In genomic region chr12:61826311-61826710, GRCm38 (mm10) we compare ENCODE assay signal across 15 mouse cellular contexts.
A peak's percentile ranks its signal among the peaks of the same experiment; 100 is the strongest.
DNase-seq lines count a peak whose midpoint lies in the region; ATAC-seq and TF ChIP-seq lines count a peak whose summit lies in the region.
"Had no signal": no experiment of that assay in that cellular context is flagged by ENCODE, and none has a peak within 500 bp of the region (broad histone marks: within the 10 kb centered on the region; RNA-seq: fewer than 3 reads in every experiment).

No protein-coding gene starts in this region.

- no peak overlapping the region for H3K4me3 ChIP-seq in hindbrain, embryonic 14.5 days (replicated peaks; ENCODE audit: low read length)
- no peak overlapping the region for H3K4me3 ChIP-seq in hindbrain, embryonic 13.5 days
- no peak overlapping the region for H3K4me3 ChIP-seq in midbrain, postnatal 0 days (ENCODE audit: low read depth, low read length)
- no peak overlapping the region for H3K4me3 ChIP-seq in midbrain, embryonic 13.5 days (replicated peaks)
- H3K4me3 ChIP-seq in stomach, postnatal 0 days (ENCODE audit: low read depth, low read length), result no peak overlapping the region
- H3K4me3 ChIP-seq: erythroblast, embryonic 14.5 days; limb, embryonic 12.5 days; stomach, embryonic 15.5 days had no signal

- no peak overlapping the region for H3K9ac ChIP-seq in hindbrain, embryonic 14.5 days
- H3K9ac ChIP-seq in hindbrain, embryonic 13.5 days, result no peak overlapping the region
- no peak overlapping the region for H3K9ac ChIP-seq in midbrain, postnatal 0 days (replicated peaks; ENCODE audit: low read length, poor library complexity, severe bottlenecking)
- H3K9ac ChIP-seq in midbrain, embryonic 13.5 days (replicated peaks), result no peak overlapping the region
- H3K9ac ChIP-seq in stomach, postnatal 0 days (ENCODE audit: low read length), result no peak overlapping the region
- H3K9ac ChIP-seq: limb, embryonic 12.5 days; stomach, embryonic 15.5 days had no signal

- H3K27me3 ChIP-seq in hindbrain, embryonic 14.5 days (ENCODE audit: control insufficient read depth, insufficient read depth, low read length), result no peaks in the 10 kb centered on the region
- H3K27me3 ChIP-seq in hindbrain, embryonic 13.5 days, result no peaks in the 10 kb centered on the region
- no peaks in the 10 kb centered on the region for H3K27me3 ChIP-seq in midbrain, postnatal 0 days (ENCODE audit: insufficient read depth, low read length)
- no peaks in the 10 kb centered on the region for H3K27me3 ChIP-seq in midbrain, embryonic 13.5 days
- H3K27me3 ChIP-seq in stomach, postnatal 0 days (ENCODE audit: control insufficient read depth, insufficient read depth, low read length), result no peaks in the 10 kb centered on the region
- H3K27me3 ChIP-seq: limb, embryonic 12.5 days; stomach, embryonic 15.5 days had no signal

- ATAC-seq in hindbrain, embryonic 14.5 days (ENCODE audit: low FRiP score), result no peak
- no peak for ATAC-seq in hindbrain, embryonic 13.5 days (ENCODE audit: low FRiP score)
- ATAC-seq in midbrain, postnatal 0 days (ENCODE audit: low FRiP score), result no peak
- no peak for ATAC-seq in midbrain, embryonic 13.5 days
- ATAC-seq in stomach, postnatal 0 days (ENCODE audit: low FRiP score, low TSS enrichment), result no peak
- ATAC-seq: lung, postnatal 0 days had no signal

- no peaks in the 10 kb centered on the region for H3K36me3 ChIP-seq in hindbrain, embryonic 14.5 days (replicated peaks; ENCODE audit: control insufficient read depth, insufficient read depth)
- H3K36me3 ChIP-seq in hindbrain, embryonic 13.5 days, result no peaks in the 10 kb centered on the region
- no peaks in the 10 kb centered on the region for H3K36me3 ChIP-seq in midbrain, postnatal 0 days (ENCODE audit: insufficient read depth, low read length)
- H3K36me3 ChIP-seq in midbrain, embryonic 13.5 days, result no peaks in the 10 kb centered on the region
- no peaks in the 10 kb centered on the region for H3K36me3 ChIP-seq in stomach, postnatal 0 days (ENCODE audit: control insufficient read depth, insufficient read depth, low read length)
- H3K36me3 ChIP-seq: limb, embryonic 12.5 days; stomach, embryonic 15.5 days had no signal

- DNase-seq in hindbrain, embryonic 14.5 days (ENCODE audit: low spot score), result peak; percentile 52
- DNase-seq in midbrain, postnatal 0 days (ENCODE audit: low spot score), result peak; percentile 22
- DNase-seq in adipocyte (ENCODE audit: low spot score), result peak; percentile 3
- no peak for DNase-seq in stomach, postnatal 0 days (ENCODE audit: low spot score)
- no peak for DNase-seq in adrenal gland, adult 2 months
- no peak for DNase-seq in thymus, postnatal 25 days
- DNase-seq: cerebellum, postnatal 25 days; layer of hippocampus, postnatal 36 days; thymus, postnatal 4 days had no signal

- TF ChIP-seq CTCF in midbrain, postnatal 0 days (IDR thresholded peaks at IDR 0.05), result peak; percentile 39
- TF ChIP-seq CTCF in stomach, postnatal 0 days (IDR thresholded peaks at IDR 0.05; ENCODE audit: low read depth), result peak; percentile 44

- no peak overlapping the region for H3K4me2 ChIP-seq in hindbrain, embryonic 14.5 days (replicated peaks)
- no peak overlapping the region for H3K4me2 ChIP-seq in hindbrain, embryonic 13.5 days
- H3K4me2 ChIP-seq in midbrain, postnatal 0 days (ENCODE audit: low read depth, low read length, poor library complexity, severe bottlenecking), result no peak overlapping the region
- H3K4me2 ChIP-seq in midbrain, embryonic 13.5 days (replicated peaks), result no peak overlapping the region
- H3K4me2 ChIP-seq in stomach, postnatal 0 days (replicated peaks; ENCODE audit: low read depth), result no peak overlapping the region
- H3K4me2 ChIP-seq: limb, embryonic 12.5 days; stomach, embryonic 15.5 days had no signal

- no peak overlapping the region for H3K27ac ChIP-seq in hindbrain, embryonic 14.5 days
- H3K27ac ChIP-seq in hindbrain, embryonic 13.5 days, result no peak overlapping the region
- no peak overlapping the region for H3K27ac ChIP-seq in midbrain, postnatal 0 days (ENCODE audit: low read depth, low read length)
- H3K27ac ChIP-seq in midbrain, embryonic 13.5 days, result no peak overlapping the region
- H3K27ac ChIP-seq in stomach, postnatal 0 days (replicated peaks), result no peak overlapping the region
- H3K27ac ChIP-seq: limb, embryonic 12.5 days; stomach, embryonic 15.5 days had no signal

- no peaks in the 10 kb centered on the region for H3K4me1 ChIP-seq in hindbrain, embryonic 14.5 days (replicated peaks; ENCODE audit: control insufficient read depth, insufficient read depth, low read length)
- no peaks in the 10 kb centered on the region for H3K4me1 ChIP-seq in hindbrain, embryonic 13.5 days (replicated peaks)
- no peaks in the 10 kb centered on the region for H3K4me1 ChIP-seq in midbrain, postnatal 0 days (ENCODE audit: insufficient read depth, low read length)
- H3K4me1 ChIP-seq in midbrain, embryonic 13.5 days (replicated peaks), result no peaks in the 10 kb centered on the region
- no peaks in the 10 kb centered on the region for H3K4me1 ChIP-seq in stomach, postnatal 0 days (replicated peaks; ENCODE audit: control insufficient read depth, insufficient read depth)
- H3K4me1 ChIP-seq: limb, embryonic 12.5 days; stomach, embryonic 15.5 days had no signal

- no peaks in the 10 kb centered on the region for H3K9me3 ChIP-seq in hindbrain, embryonic 14.5 days (ENCODE audit: control insufficient read depth, low read length)
- H3K9me3 ChIP-seq in hindbrain, embryonic 13.5 days, result no peaks in the 10 kb centered on the region
- H3K9me3 ChIP-seq in midbrain, postnatal 0 days (ENCODE audit: low read length), result no peaks in the 10 kb centered on the region
- H3K9me3 ChIP-seq in midbrain, embryonic 13.5 days, result no peaks in the 10 kb centered on the region
- H3K9me3 ChIP-seq in stomach, postnatal 0 days (ENCODE audit: control insufficient read depth, low read length), result no peaks in the 10 kb centered on the region
- H3K9me3 ChIP-seq: limb, embryonic 12.5 days; stomach, embryonic 15.5 days had no signal

- no peak for TF ChIP-seq EP300 in stomach, postnatal 0 days (optimal IDR thresholded peaks at IDR 0.05)

- 21% methylated on average over 1 of the region's 1 CpGs for WGBS in hindbrain, embryonic 14.5 days
- 13% methylated on average over 1 of the region's 1 CpGs for WGBS in hindbrain, embryonic 13.5 days
- 11% methylated on average over 1 of the region's 1 CpGs for WGBS in midbrain, postnatal 0 days
- 20% methylated on average over 1 of the region's 1 CpGs for WGBS in midbrain, embryonic 13.5 days
- WGBS in stomach, postnatal 0 days, result 8% methylated on average over 1 of the region's 1 CpGs

Comparison
In these comparisons a context has a peak if more than half of its experiments do, and no peak if none do; other contexts are left out.
1. DNase-seq: peak in hindbrain, embryonic 14.5 days (single experiment), midbrain, postnatal 0 days (single experiment) and adipocyte (single experiment); none in stomach, postnatal 0 days (single experiment), adrenal gland, adult 2 months (single experiment) and thymus, postnatal 25 days (single experiment).